Mouse (Mus musculus) E14TG2a.4 (cell line): ENCODE results near the gene Fras1.

Experiments used
- H3K27me3 ChIP-seq: 2 replicates; pipeline ENCODE4 v1.6.1; 2014; ENCODE audit warnings: low read length, control low read depth; ENCODE audit not compliant: insufficient read depth
- H3K36me3 ChIP-seq: 2 replicates; pipeline ENCODE4 v1.6.1; 2014; ENCODE audit warnings: low read length, control low read depth; ENCODE audit not compliant: insufficient read depth
- H3K4me1 ChIP-seq: replicated peaks from 2 replicates; pipeline ENCODE4 v1.6.1; 2014; ENCODE audit warnings: low read depth, low read length, control low read depth
- H3K4me3 ChIP-seq: replicated peaks from 2 replicates; pipeline ENCODE4 v1.5.1; 2014; ENCODE audit warnings: mild to moderate bottlenecking, low read length
- H3K9me3 ChIP-seq: 2 replicates; pipeline ENCODE4 v1.6.1; 2014; ENCODE audit warnings: low read length, control low read depth
- CTCF ChIP-seq: conservative IDR thresholded peaks from 2 replicates; pipeline ENCODE4 v1.5.1; 2014; ENCODE audit warnings: low read length
- NANOG ChIP-seq: IDR thresholded peaks from 2 replicates; pipeline ENCODE4 v1.6.1; 2014; ENCODE audit warnings: borderline replicate concordance, low read length, mixed read lengths
- POU5F1 ChIP-seq: IDR thresholded peaks from 2 replicates; pipeline ENCODE4 v1.6.1; 2014; ENCODE audit warnings: low read length, borderline replicate concordance

Gene Fras1

DNA sequence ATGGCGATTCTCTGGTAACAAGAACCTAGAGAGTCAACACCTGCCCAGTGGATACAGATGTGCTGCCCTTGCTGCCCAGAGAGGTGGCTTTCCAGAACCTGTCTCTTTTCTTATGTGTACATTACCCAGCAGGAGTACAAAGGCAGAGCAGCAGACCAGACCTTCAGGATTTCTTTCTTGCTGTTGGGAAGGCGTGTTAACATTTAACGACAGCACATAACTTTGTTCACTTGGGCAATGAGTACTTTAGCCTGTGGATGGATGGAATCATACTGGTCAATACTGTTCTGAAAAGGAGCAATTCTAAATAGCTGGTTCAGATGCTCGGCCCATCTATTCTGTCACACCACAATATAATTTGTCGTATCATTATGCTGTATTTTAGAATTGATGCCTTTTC, 79.6 kb downstream of the Fras1 start:
- Histone ChIP-seq H3K4me3 (no peak overlapping the region), H3K9me3 (no peaks in the 10 kb centered on the region), H3K36me3 (no peaks in the 10 kb centered on the region), H3K27me3 (no peaks in the 10 kb centered on the region), H3K4me1 (no peaks in the 10 kb centered on the region)
- TF ChIP-seq CTCF (no peak), POU5F1 (no peak), NANOG (no peak)

DNA sequence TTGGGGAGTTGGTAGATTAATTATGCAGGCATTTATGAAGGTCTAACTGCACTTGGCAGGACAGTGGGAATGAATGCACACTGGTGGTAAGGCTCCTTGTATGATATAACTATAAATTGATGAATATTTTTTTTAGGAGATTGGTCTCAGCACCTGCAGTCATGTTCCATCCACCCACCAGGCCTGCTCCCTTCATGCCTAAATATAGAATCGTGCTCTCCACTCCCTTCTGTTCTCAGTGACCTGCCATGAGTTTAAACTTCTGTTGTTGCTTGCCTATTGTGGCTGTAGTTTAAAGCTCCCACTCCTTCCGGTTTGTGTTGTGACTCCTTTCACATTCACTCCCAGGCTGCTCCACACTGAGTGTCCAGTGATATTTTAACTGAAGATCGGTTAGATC, 80.7 kb downstream of the Fras1 start:
- H3K9me3 ChIP-seq: no peaks in the 10 kb centered on the region
- H3K36me3 ChIP-seq: no peaks in the 10 kb centered on the region
- H3K4me1 ChIP-seq: no peaks in the 10 kb centered on the region
- no peak overlapping the region for H3K4me3 ChIP-seq
- no peak for TF ChIP-seq NANOG
- TF ChIP-seq POU5F1: no peak
- no peak for TF ChIP-seq CTCF
- no peaks in the 10 kb centered on the region for H3K27me3 ChIP-seq

DNA sequence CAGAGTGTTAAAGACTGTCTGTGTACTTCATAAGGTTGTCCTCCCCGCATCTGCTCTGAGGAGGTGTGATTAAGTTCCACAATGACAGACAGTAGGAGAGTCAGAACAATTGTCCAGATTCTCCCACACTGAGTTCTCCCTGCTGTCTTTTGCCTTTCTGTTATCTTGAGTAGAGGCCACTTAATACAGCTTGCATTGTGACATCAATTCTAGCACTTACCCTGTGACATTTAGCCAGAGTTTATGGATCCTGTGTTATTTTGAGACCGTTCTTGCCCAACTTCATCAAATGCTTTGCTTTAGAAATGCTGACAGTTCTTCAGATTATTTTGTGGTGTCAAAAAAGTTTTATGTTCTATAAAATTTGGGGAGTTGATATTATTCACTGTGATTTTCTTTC, 81.5 kb downstream of the Fras1 start:
- Histone ChIP-seq H3K4me3 (no peak overlapping the region), H3K36me3 (no peaks in the 10 kb centered on the region), H3K9me3 (no peaks in the 10 kb centered on the region), H3K4me1 (no peaks in the 10 kb centered on the region), H3K27me3 (no peaks in the 10 kb centered on the region)
- no peak for TF ChIP-seq CTCF

DNA sequence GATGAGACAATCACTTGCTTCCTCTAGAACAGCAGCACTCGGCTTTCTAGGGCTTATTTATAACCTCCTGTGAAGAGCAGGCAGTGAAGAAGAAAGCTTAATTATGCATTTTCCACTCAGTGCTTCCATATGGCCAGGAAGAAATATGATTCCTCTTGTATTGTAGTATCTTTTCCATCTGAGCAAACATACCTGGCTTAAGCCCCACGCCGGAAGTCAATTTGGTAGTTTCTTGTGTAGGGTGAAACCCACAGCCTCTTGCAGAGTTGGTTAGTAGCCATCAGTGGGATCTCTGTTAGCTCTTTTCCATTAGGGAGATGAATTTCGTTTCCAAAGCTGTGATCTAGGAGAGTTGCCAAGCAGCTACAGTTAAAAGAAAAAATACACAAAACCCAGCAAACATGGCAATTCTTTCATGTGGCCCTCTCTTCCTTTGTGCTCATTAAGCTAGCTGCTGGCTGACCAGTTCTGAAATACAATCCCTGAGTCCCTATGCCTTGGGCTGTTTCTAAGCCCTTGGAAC, 83.7 kb downstream of the Fras1 start:
- H3K9me3 ChIP-seq: no peaks in the 10 kb centered on the region
- no peaks in the 10 kb centered on the region for H3K36me3 ChIP-seq
- H3K27me3 ChIP-seq: no peaks in the 10 kb centered on the region
- no peak overlapping the region for H3K4me3 ChIP-seq
- TF ChIP-seq POU5F1: no peak
- no peak for TF ChIP-seq CTCF
- no peak for TF ChIP-seq NANOG
- no peaks in the 10 kb centered on the region for H3K4me1 ChIP-seq

DNA sequence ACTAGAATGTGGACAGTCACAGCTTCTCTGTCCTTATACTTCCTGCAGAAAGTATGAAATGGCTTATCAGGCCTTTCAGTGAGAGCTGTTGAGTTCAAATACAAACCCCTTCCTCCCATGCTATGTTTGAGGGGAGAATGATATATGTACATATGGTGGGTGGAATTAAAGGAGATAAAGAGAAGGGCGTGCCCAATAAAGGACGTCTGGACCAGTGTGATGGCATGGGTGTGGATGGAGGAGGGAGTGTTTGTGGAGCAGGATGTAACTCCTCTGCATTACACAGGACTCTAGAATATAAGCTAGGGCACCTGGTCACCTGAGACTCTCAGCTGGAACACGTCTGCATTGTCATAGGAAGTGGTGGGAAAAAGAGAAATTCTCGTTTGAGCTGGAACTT, 85.8 kb downstream of the Fras1 start:
- no peak for TF ChIP-seq POU5F1
- no peak for TF ChIP-seq NANOG
- no peak for TF ChIP-seq CTCF
- Histone ChIP-seq H3K4me3 (no peak overlapping the region), H3K4me1 (no peaks in the 10 kb centered on the region), H3K27me3 (no peaks in the 10 kb centered on the region), H3K36me3 (no peaks in the 10 kb centered on the region), H3K9me3 (no peaks in the 10 kb centered on the region)

DNA sequence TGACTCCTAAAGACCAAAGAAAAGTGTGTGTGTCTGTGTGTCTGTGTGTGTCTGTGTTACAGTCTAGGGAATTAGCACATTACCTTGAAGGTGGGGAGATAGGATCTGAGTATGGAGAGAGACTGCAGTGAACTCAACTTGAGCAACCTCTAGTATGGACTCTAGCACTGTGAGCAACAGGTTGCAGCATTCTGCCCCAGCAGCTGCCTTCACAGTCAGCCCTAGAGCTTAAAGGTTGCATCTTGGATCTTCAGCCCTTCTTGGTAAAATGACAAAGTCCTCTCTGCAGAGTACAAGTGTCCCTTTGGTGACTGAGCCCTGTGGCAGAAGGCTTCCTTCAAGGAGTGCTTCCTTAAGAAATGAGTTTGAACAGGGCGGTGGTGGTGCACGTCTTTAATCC, 88.4 kb downstream of the Fras1 start:
- no peak for TF ChIP-seq POU5F1
- TF ChIP-seq NANOG: no peak
- no peak for TF ChIP-seq CTCF

DNA sequence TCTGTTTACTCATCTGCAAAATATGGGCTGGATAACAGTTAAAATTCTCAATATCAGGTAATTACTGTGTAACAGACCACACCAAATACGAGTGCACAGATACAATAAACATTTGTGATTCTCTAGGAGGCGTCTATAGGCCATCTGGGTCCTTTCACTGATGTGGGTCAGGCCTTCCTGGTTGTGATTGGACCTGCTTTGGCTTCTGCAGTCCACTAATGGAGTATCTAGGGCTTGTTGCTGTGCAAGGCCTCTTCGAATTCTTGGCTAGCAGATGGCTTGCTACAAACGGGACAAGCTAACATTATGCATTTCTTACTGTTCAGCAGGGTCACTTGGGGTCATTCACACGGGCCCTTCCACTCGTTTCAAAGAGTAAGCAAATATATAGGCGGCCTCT, 92.7 kb downstream of the Fras1 start:
- H3K4me1 ChIP-seq: no peaks in the 10 kb centered on the region
- no peaks in the 10 kb centered on the region for H3K36me3 ChIP-seq
- H3K27me3 ChIP-seq: no peaks in the 10 kb centered on the region
- H3K9me3 ChIP-seq: no peaks in the 10 kb centered on the region
- TF ChIP-seq NANOG (no peak), POU5F1 (no peak), CTCF (no peak)
- no peak overlapping the region for H3K4me3 ChIP-seq

More for the DNA sequence above, 88.4 kb downstream of the Fras1 start:
- Histone ChIP-seq H3K9me3 (no peaks in the 10 kb centered on the region), H3K27me3 (no peaks in the 10 kb centered on the region), H3K4me1 (no peaks in the 10 kb centered on the region), H3K4me3 (no peak overlapping the region), H3K36me3 (no peaks in the 10 kb centered on the region)

DNA sequence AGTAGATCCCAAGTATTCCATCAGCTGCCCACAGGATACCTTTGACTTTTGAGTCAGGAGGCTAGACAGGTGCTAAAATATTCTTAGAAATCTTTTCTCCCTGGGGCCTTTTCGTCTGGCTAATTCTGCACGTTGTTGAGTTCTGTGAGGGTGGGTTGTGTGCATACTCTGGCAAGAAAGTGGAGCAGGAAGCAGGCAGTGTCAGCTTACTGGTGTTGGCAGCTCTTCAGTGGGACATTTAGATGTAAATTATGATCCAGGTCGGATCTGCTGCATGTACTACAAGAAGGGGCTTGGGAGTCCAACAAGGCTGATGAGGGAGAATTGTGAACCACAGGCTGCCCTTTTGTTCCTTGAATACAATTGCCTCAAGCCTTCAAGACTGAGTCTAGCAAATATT, 98.2 kb downstream of the Fras1 start:
- Histone ChIP-seq H3K36me3 (no peaks in the 10 kb centered on the region), H3K9me3 (no peaks in the 10 kb centered on the region), H3K27me3 (no peaks in the 10 kb centered on the region), H3K4me3 (no peak overlapping the region), H3K4me1 (peaks cover 14% of the 10 kb centered on the region)
- TF ChIP-seq POU5F1 (no peak), CTCF (no peak), NANOG (no peak)

DNA sequence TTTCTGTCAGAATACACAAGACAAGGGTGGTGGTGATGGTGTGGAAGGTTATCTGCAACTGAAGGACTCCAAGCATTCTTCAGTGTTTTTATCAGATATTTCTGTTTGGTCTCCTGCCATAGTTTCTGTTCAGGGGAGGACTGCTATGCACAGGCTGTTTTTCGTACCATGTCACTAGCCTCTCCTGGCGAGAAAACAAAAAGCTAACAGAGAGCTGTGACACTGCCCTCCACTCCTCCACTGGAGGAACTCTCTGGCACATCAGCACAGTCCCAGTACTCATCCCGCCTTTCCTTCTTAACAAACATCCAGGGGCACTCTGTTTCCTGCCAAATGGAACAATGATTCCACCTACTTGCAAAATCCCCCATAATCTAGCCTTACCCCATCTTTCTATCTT, 101.7 kb downstream of the Fras1 start:
- no peaks in the 10 kb centered on the region for H3K36me3 ChIP-seq
- no peaks in the 10 kb centered on the region for H3K27me3 ChIP-seq
- no peaks in the 10 kb centered on the region for H3K9me3 ChIP-seq
- H3K4me1 ChIP-seq: peaks cover 14% of the 10 kb centered on the region
- TF ChIP-seq CTCF (no peak), NANOG (no peak), POU5F1 (no peak)
- H3K4me3 ChIP-seq: no peak overlapping the region
